In the genomic region with DNA sequence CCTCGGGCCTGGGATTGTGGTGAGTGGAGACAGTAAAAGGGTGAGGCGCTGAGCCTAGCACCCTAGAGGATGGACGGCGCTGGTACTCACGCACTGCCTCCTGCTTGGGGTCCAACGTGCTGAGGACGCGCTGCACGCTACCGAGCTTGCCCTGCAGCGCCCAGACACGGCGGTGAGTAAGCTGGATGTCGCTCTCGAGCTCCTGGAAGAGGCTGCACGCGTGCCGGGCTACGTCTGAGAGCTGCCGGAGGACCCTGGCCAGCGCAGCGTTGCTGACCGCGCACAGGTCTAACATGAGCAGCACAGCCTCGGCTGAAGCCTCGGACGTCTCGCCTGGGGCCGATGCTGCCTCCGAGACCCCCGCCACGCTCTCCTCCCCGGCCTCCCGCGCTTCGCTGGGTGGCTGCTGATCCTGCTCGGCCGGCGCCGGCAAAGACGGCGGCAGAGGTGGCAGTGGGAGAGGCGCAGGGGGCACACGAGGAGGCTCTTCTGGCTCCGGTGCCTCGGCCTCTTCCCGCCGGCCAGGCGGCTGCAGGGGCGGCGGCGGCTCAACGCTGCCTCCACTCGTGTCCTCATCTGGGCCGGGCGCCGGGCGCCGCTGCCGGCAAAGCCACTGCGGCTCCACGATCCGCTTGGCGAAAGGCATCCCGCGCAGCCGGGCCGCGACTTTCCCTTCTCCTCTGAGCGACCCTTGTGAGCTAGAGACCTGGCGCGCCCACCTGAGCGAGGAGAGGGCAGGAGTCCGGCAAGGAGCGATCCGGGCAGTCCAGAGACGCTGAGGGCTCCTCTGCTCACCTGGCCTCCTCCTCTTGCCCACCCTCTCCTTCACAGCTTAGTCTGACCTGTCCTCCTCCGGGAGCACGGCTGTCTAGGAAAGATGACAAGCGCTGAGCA, we compare ENCODE assay signal across 7 mouse cellular contexts. TPM values are rescaled to one million over a fixed set of nuclear protein-coding genes. Genes with fewer than 3 reads are reported as not detected.
DNase-seq lines count a peak whose midpoint lies in the region; ATAC-seq and TF ChIP-seq lines count a peak whose summit lies in the region.

No protein-coding gene starts in this region.

- no peaks in the 10 kb centered on the region for H3K27me3 ChIP-seq in cerebellum, adult 2 months (ENCODE audit: control insufficient read depth, insufficient read depth, low read length)
- H3K27me3 ChIP-seq in forebrain, embryonic 16.5 days (replicated peaks; ENCODE audit: control insufficient read depth, insufficient read depth, low read length) = 0 out of 2 replicates have a peak, but pooled peaks cover 3% of the 10 kb centered on the region
- no peaks in the 10 kb centered on the region for H3K27me3 ChIP-seq in hindbrain, postnatal 0 days (ENCODE audit: insufficient read depth, low read length)
- 0 out of 2 replicates have a peak, but pooled peaks cover 4% of the 10 kb centered on the region for H3K27me3 ChIP-seq in liver, adult 2 months (ENCODE audit: control insufficient read depth, insufficient read depth, low read length)

- peak; percentile 22 to 25 for DNase-seq in adrenal gland, adult 18-20 months (ENCODE audit: low spot score in 2 of 2)
- peak; percentile 12 to 40 for DNase-seq in cerebellum, adult 2 months
- DNase-seq in hindbrain, postnatal 0 days (ENCODE audit: low spot score) = peak; percentile 42
- no peak for DNase-seq in liver, adult 2 months (ENCODE audit: extremely low read depth, low read depth, low spot score)
- peak; percentile 53 for DNase-seq in neural tube, embryonic 10.5 days (ENCODE audit: extremely low spot score, low spot score)
- peak; percentile 8 for DNase-seq in urinary bladder, postnatal 14 days (ENCODE audit: low spot score)

- peak overlapping the region; percentile 54 for H3K4me3 ChIP-seq in cerebellum, adult 2 months (replicated peaks; ENCODE audit: insufficient read depth, low read depth, low read length)
- H3K4me3 ChIP-seq in forebrain, embryonic 16.5 days (replicated peaks; ENCODE audit: low read length) = peak overlapping the region; percentile 56
- peak overlapping the region; percentile 53 for H3K4me3 ChIP-seq in hindbrain, postnatal 0 days (ENCODE audit: low read length)
- peak overlapping the region; percentile 69 for H3K4me3 ChIP-seq in liver, adult 2 months (ENCODE audit: insufficient read depth, low read depth, low read length)

- H3K9ac ChIP-seq in forebrain, embryonic 16.5 days (replicated peaks; ENCODE audit: low read depth, low read length) = peak overlapping the region; percentile 61
- H3K9ac ChIP-seq in hindbrain, postnatal 0 days (replicated peaks; ENCODE audit: low read length) = peak overlapping the region; percentile 52
- peak overlapping the region; percentile 26; the same call in 1 of the 2 replicates for H3K9ac ChIP-seq in liver, adult 2 months (ENCODE audit: low read depth, low read length)

- H3K4me2 ChIP-seq in forebrain, embryonic 16.5 days (ENCODE audit: low read length) = peak overlapping the region; percentile 52
- H3K4me2 ChIP-seq in hindbrain, postnatal 0 days (ENCODE audit: low read depth, low read length) = peak overlapping the region; percentile 66

- 5% methylated on average over 74 of the region's 80 CpGs for WGBS in cerebellum, adult 2 months
- WGBS in forebrain, embryonic 16.5 days = 21% methylated on average over 68 of the region's 80 CpGs
- 36% methylated on average over 62 of the region's 80 CpGs for WGBS in hindbrain, postnatal 0 days
- 2% methylated on average over 63 of the region's 80 CpGs for WGBS in liver, adult 2 months

- H3K79me2 ChIP-seq in liver, adult 2 months (ENCODE audit: control insufficient read depth, insufficient read depth, low read length) = no peaks in the 10 kb centered on the region

- TF ChIP-seq POLR2A in cerebellum, adult 2 months (IDR thresholded peaks at IDR 0.05; ENCODE audit: borderline replicate concordance, insufficient read depth, low read length) = no peak
- no peak for TF ChIP-seq POLR2A in liver, adult 2 months (IDR thresholded peaks at IDR 0.05; ENCODE audit: extremely low read depth, insufficient read depth, low read length)

- TF ChIP-seq CTCF in cerebellum, adult 2 months (IDR thresholded peaks at IDR 0.05; ENCODE audit: borderline replicate concordance, insufficient read depth, low read depth, low read length) = no peak
- peak; percentile 8; the same call in 1 of the 2 replicates for TF ChIP-seq CTCF in hindbrain, postnatal 0 days (IDR thresholded peaks at IDR 0.05; ENCODE audit: low read depth)
- TF ChIP-seq CTCF in liver, adult 2 months (IDR thresholded peaks at IDR 0.05; ENCODE audit: low read depth, low read length) = no peak

- H3K9me3 ChIP-seq in forebrain, embryonic 16.5 days (ENCODE audit: control insufficient read depth, low read length) = no peaks in the 10 kb centered on the region
- no peaks in the 10 kb centered on the region for H3K9me3 ChIP-seq in hindbrain, postnatal 0 days (ENCODE audit: low read length)

- H3K36me3 ChIP-seq in forebrain, embryonic 16.5 days (ENCODE audit: control insufficient read depth, insufficient read depth) = no peaks in the 10 kb centered on the region
- no peaks in the 10 kb centered on the region for H3K36me3 ChIP-seq in hindbrain, postnatal 0 days (ENCODE audit: insufficient read depth, low read length)
- H3K36me3 ChIP-seq in liver, adult 2 months (ENCODE audit: control insufficient read depth, insufficient read depth, low read length) = no peaks in the 10 kb centered on the region

- no peaks in the 10 kb centered on the region for H3K4me1 ChIP-seq in cerebellum, adult 2 months (ENCODE audit: control insufficient read depth, insufficient read depth, low read length)
- peaks cover 5% of the 10 kb centered on the region; the same call in 1 of the 2 replicates for H3K4me1 ChIP-seq in forebrain, embryonic 16.5 days (replicated peaks; ENCODE audit: control insufficient read depth, insufficient read depth, low read length)
- no peaks in the 10 kb centered on the region for H3K4me1 ChIP-seq in hindbrain, postnatal 0 days (ENCODE audit: insufficient read depth, low read length)
- H3K4me1 ChIP-seq in liver, adult 2 months (ENCODE audit: control insufficient read depth, insufficient read depth, low read length) = no peaks in the 10 kb centered on the region; the same call in 1 of the 2 replicates

- ATAC-seq in forebrain, embryonic 16.5 days = peak; percentile 75
- ATAC-seq in hindbrain, postnatal 0 days = peak; percentile 64

- no peak overlapping the region for H3K27ac ChIP-seq in cerebellum, adult 2 months (ENCODE audit: insufficient read depth, low read length)
- H3K27ac ChIP-seq in forebrain, embryonic 16.5 days (ENCODE audit: low read length) = no peak overlapping the region
- H3K27ac ChIP-seq in hindbrain, postnatal 0 days = peak overlapping the region; percentile 32; the same call in 1 of the 2 replicates
- H3K27ac ChIP-seq in liver, adult 2 months (replicated peaks; ENCODE audit: insufficient read depth, low read depth, low read length) = no peak overlapping the region

RNA-seq across cellular contexts. Expression of a gene that starts 0.5 kb away (rescaled TPM):
- total RNA-seq in adrenal gland, adult 18-20 months (2021) = under 1 TPM; 0.80 to 0.89 TPM
- polyA plus RNA-seq in cerebellum, adult 2 months (2012; rRNA removed) = 1.4 and 1.8 TPM in 2 replicates
- polyA plus RNA-seq in forebrain, embryonic 16.5 days (2015; fragmentation: Nextera tagmentation; extraction: Ambion mirVana) = 1.4 and 1.9 TPM in 2 replicates
- 15.2 and 16.5 TPM in 2 replicates for total RNA-seq in hindbrain, postnatal 0 days (2014; rRNA removed)
- polyA plus RNA-seq in hindbrain, postnatal 0 days (2015; fragmentation: Nextera tagmentation; extraction: Ambion mirVana) = 4.0 TPM in 2 replicates
- 0.07 and 0.09 TPM in 2 replicates for total RNA-seq in liver, adult 2 months (2014; rRNA removed)
- 0.01 and 0.04 TPM in 2 replicates for polyA plus RNA-seq in liver, adult 2 months (2012; rRNA removed)
